Mouse (Mus musculus) liver, postnatal 0 days (tissue): ENCODE data around the gene Mtch2.

Experiments used
- CTCF ChIP-seq: sonication (generic); IDR thresholded peaks from 2 replicates; pipeline ENCODE4 v1.5.1; 2016; ENCODE audit warnings: antibody characterized with exemption, low read depth
- EP300 ChIP-seq: IDR thresholded peaks from 2 replicates; pipeline ENCODE4 v1.6.1; 2016; ENCODE audit warnings: antibody characterized with exemption, low read depth, mild to moderate bottlenecking

DNA sequence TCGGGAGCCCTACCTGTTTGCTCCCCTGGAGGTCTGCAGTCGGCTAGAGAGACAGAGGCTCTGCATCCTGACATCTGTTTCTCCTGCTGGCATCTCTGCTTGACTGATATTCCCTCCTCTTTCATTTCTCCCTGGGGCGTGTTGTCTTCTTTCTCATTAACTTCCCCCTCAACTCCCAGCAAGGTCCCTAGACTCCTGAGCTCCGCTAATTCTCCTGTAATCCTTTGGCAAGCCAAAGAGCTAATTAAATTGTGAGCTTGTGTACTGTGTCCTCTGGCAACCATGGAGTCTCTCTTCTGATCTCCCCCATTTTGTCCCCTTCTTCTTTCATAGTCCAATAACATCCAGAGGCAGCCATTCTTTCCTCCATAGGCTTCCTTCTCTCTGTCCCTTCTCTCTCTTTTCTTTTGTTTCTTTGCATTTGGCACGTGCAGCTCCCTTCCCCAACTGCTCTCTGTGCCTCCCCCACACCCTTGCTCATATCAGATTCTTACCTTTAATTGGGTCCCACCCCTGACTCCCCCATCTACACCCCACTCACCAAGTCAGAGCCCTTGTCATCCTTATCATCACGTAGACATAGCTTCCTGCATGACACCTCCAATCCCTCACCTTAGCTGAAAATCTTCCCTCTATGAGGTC is 33.3 kb downstream of the Mtch2 start:
- TF ChIP-seq CTCF (no peak), EP300 (no peak)
